Mouse (Mus musculus) gastrocnemius, adult 18-20 months (tissue): ENCODE measurements around the gene Gm9745. TPM values are rescaled to one million over a fixed set of nuclear protein-coding genes. Genes with fewer than 3 reads are reported as not detected.
"Not testable (repeated sequence)": the region's sequence is repeated elsewhere in the genome, so short reads cannot be mapped to it uniquely, and the experiment has no call there.

Source experiments
- DNase-seq: peaks from one replicate; pipeline ENCODE4 v3.0.0; 2021; ENCODE audit warnings: low spot score
- microRNA-seq: library from miRNA; unstranded; fragments of <30 nt; microRNA quantifications from one replicate; pipeline ENCODE4 v1.2.0, GENCODE M21; 2021
- total RNA-seq, 2 experiments: library from RNA; stranded (reverse); gene quantifications; 2 replicates each; pipeline ENCODE4 v1.2.3; 2021

The Gm9745 gene
- total RNA-seq, 2 experiments from 2014 or later = not detected

DNA sequence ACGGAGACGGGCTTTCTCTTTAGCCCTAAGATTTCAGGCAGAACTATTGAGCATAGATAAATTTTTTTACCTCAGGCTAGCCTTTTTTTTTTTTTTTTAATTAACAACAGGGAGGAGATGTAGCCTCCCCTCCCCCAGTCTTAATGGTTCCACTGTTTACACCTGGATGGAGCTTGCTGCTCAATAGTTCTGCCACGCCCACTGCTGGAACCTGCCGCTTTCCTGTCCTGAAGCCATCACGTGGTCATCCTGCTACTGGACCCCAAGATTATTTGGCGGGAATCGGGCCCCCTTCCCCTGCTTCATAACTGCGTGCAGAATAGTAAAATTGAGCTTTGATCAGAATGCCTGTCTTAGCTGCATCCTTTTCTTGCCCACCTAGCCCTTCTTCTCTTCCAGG lies 34.1 kb downstream of the Gm9745 start:
- not testable (repeated sequence) for DNase-seq

DNA sequence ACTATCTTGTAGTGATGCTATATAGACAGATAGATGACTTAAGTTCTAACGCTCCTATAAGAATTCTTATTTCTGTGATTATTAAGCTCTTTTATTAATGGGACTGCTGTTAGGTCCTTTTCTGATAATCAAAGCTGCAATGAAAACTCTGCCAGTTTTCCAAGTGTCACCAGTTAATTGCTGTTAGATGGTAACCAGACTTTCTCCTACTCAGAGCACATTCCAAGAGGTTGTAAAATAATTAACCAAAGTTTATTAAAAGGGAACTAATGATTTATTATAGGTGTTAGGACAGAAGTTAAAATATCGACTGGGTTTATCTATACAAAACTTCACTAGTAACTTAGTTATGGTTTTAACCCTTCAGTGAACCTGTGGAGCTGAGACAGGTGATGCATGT lies 42.0 kb downstream of the Gm9745 start:
- DNase-seq = not testable (repeated sequence)

Small RNA genes within 50 kb of the gene (microRNA-seq; reads per million reads assigned to microRNA genes)
- gene Gm22750 = not detected

Other genes with a start within 250 kb of the Gm9745 start
- gene Wdr37, start 76.3 kb downstream of the Gm9745 start, total RNA-seq = 10 to 100 TPM; 28.1 to 31.2 TPM
- gene Idi1, start 62.7 kb downstream of the Gm9745 start, total RNA-seq = 1 to 10 TPM; 5.1 to 5.5 TPM
- not detected for gene Idi2, start 4.6 kb upstream of the Gm9745 start, total RNA-seq
- gene Gtpbp4, start 47.9 kb upstream of the Gm9745 start, total RNA-seq = 10 to 100 TPM; 43.3 to 44.6 TPM
- gene Larp4b, start 145.7 kb upstream of the Gm9745 start, total RNA-seq = 10 to 100 TPM; 59.5 to 64.6 TPM